ENCODE assay signal across 23 mouse cellular contexts in the genomic region with DNA sequence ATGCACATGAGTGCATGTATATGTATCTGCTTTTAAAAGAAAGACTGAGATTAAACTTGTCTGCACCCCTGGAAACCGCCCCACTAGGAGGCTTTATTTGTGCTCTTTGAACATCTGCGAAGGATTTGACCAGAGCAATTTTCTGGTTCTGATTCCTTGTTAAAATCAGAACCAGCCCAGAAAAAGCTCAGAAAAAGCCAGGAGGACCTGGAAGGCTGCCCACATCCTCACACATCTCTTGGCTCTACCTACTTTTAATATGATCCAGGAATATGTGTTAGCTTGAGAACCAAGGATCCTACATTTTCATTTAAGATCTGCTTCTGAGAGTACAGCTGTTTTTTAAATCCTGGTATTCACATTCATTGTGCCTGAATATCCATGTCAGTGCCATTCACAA. TPM values are rescaled to one million over a fixed set of nuclear protein-coding genes. Genes with fewer than 3 reads are reported as not detected.
DNase-seq lines count a peak whose midpoint lies in the region; ATAC-seq lines count a peak whose summit lies in the region.
"Had no signal": no experiment of that assay in that cellular context is flagged by ENCODE, and none has a peak within 500 bp of the region (broad histone marks: within the 10 kb centered on the region; RNA-seq: fewer than 3 reads in every experiment).

No protein-coding gene starts in this region.

- H3K27ac ChIP-seq in embryonic facial prominence, embryonic 13.5 days, result peak overlapping the region; percentile 22; the same call in 1 of the 2 replicates
- H3K27ac ChIP-seq in embryonic facial prominence, embryonic 10.5 days (replicated peaks), result no peak overlapping the region
- H3K27ac ChIP-seq: embryonic facial prominence, embryonic 12.5 days; forebrain, embryonic 13.5 days; heart, embryonic 13.5 days had no signal

- H3K4me2 ChIP-seq in embryonic facial prominence, embryonic 13.5 days, result no peak overlapping the region
- H3K4me2 ChIP-seq: embryonic facial prominence, embryonic 12.5 days; forebrain, embryonic 13.5 days; heart, embryonic 13.5 days had no signal

- H3K27me3 ChIP-seq in embryonic facial prominence, embryonic 13.5 days, result no peaks in the 10 kb centered on the region
- H3K27me3 ChIP-seq in embryonic facial prominence, embryonic 10.5 days (replicated peaks; ENCODE audit: low read depth, poor library complexity, severe bottlenecking), result no peaks in the 10 kb centered on the region
- H3K27me3 ChIP-seq: embryonic facial prominence, embryonic 12.5 days; forebrain, embryonic 13.5 days; heart, embryonic 13.5 days had no signal

- H3K36me3 ChIP-seq in embryonic facial prominence, embryonic 13.5 days, result no peaks in the 10 kb centered on the region
- H3K36me3 ChIP-seq in embryonic facial prominence, embryonic 10.5 days (replicated peaks), result no peaks in the 10 kb centered on the region
- H3K36me3 ChIP-seq: embryonic facial prominence, embryonic 12.5 days; G1E; heart, embryonic 13.5 days had no signal

- 56% methylated on average over 2 of the region's 2 CpGs for WGBS in embryonic facial prominence, embryonic 13.5 days
- WGBS in embryonic facial prominence, embryonic 10.5 days, result 95% methylated on average over 2 of the region's 2 CpGs

- H3K4me3 ChIP-seq in embryonic facial prominence, embryonic 13.5 days, result no peak overlapping the region
- H3K4me3 ChIP-seq in embryonic facial prominence, embryonic 10.5 days, result no peak overlapping the region
- H3K4me3 ChIP-seq: embryonic facial prominence, embryonic 12.5 days; forebrain, embryonic 13.5 days; heart, embryonic 13.5 days had no signal

- peaks cover 2% of the 10 kb centered on the region; the same call in 1 of the 2 replicates for H3K9me3 ChIP-seq in embryonic facial prominence, embryonic 13.5 days
- H3K9me3 ChIP-seq in embryonic facial prominence, embryonic 10.5 days, result no peaks in the 10 kb centered on the region; the same call in 1 of the 2 replicates
- H3K9me3 ChIP-seq: embryonic facial prominence, embryonic 12.5 days; forebrain, embryonic 13.5 days had no signal

- ATAC-seq in embryonic facial prominence, embryonic 13.5 days (ENCODE audit: insufficient number of reproducible peaks, insufficient read depth, low FRiP score, low TSS enrichment, low read depth), result no peak
- ATAC-seq: CD4-positive, CD25-positive, alpha-beta regulatory T cell, adult 4 months; forebrain, embryonic 13.5 days; hindbrain, embryonic 16.5 days; inflammation-experienced regulatory T-cells, adult 6 months had no signal

- no peak for DNase-seq in embryonic facial prominence, embryonic 10.5 days (ENCODE audit: low spot score)
- peak; percentile 6 to 15 for DNase-seq in left cerebral cortex, adult 18-20 months (ENCODE audit: low spot score in 2 of 2)
- no peak for DNase-seq in left cerebral cortex, adult 11 months (ENCODE audit: low spot score)
- DNase-seq in brain, adult 2 months (ENCODE audit: low read depth, low spot score), result peak; percentile 56
- DNase-seq in right cerebral cortex, postnatal 14 days, result peak; percentile 53
- DNase-seq in thymus, adult 18-20 months, result no peak
- DNase-seq in adrenal gland, postnatal 36 days, result no peak
- DNase-seq: adrenal gland, postnatal 10 days; B cell, adult 2 months; cerebellum, adult 18-20 months; cerebellum, postnatal 14 days; embryo, embryonic 11 days; gastrocnemius, postnatal 36 days; heart, adult 11 months; heart, postnatal 36 days had no signal

- peaks cover 11% of the 10 kb centered on the region; the same call in 1 of the 2 replicates for H3K4me1 ChIP-seq in embryonic facial prominence, embryonic 13.5 days
- H3K4me1 ChIP-seq in embryonic facial prominence, embryonic 10.5 days, result no peaks in the 10 kb centered on the region
- H3K4me1 ChIP-seq: embryonic facial prominence, embryonic 12.5 days; forebrain, embryonic 13.5 days; heart, embryonic 13.5 days had no signal

- H3K9ac ChIP-seq in embryonic facial prominence, embryonic 13.5 days, result no peak overlapping the region
- H3K9ac ChIP-seq: embryonic facial prominence, embryonic 12.5 days; forebrain, embryonic 13.5 days; heart, embryonic 13.5 days had no signal

RNA-seq across cellular contexts. Expression of gene Card11, which starts 29.0 kb away (rescaled TPM):
- 0.10 and 0.27 TPM in 2 replicates for polyA plus RNA-seq in embryonic facial prominence, embryonic 13.5 days (2015; fragmentation: Nextera tagmentation; extraction: Ambion mirVana)
- 0.04 and 0.09 TPM in 2 replicates for polyA plus RNA-seq in embryonic facial prominence, embryonic 10.5 days (2016; fragmentation: Nextera tagmentation; extraction: Ambion mirVana)
- under 1 TPM in 1 of 2 experiments, not detected in 1; 0.37 TPM for total RNA-seq in left cerebral cortex, adult 18-20 months (2021)
- under 1 TPM; 0.33 to 0.53 TPM for total RNA-seq in adrenal gland, postnatal 36 days (2021)
- total RNA-seq: G1E had no signal
- polyA plus RNA-seq: forebrain, embryonic 13.5 days; G1E had no signal

Comparison
In these comparisons a context has a peak if more than half of its experiments do, and no peak if none do; other contexts are left out.
1. DNase-seq: peak in left cerebral cortex, adult 18-20 months (2 of 2), brain, adult 2 months (single experiment) and right cerebral cortex, postnatal 14 days (single experiment); none in embryonic facial prominence, embryonic 10.5 days (single experiment), left cerebral cortex, adult 11 months (single experiment), thymus, adult 18-20 months (0 of 2) and adrenal gland, postnatal 36 days (0 of 2).